Mouse (Mus musculus): ENCODE results near the gene Zfp771. TPM values are rescaled to one million over a fixed set of nuclear protein-coding genes. Genes with fewer than 3 reads are reported as not detected.

The Zfp771 gene
- 53.2 and 54.5 TPM in 2 replicates for polyA plus RNA-seq (2014; fragmentation: Nextera tagmentation; extraction: Ambion mirVana)

- Histone ChIP-seq H3K36me3 (ENCODE audit: control insufficient read depth, insufficient read depth, low read length) (peaks cover 3% of the 10 kb centered on the region; the same call in 1 of the 2 replicates), H3K4me1 (ENCODE audit: control insufficient read depth, insufficient read depth, low read length) (peaks cover 14% of the 10 kb centered on the region), H3K27me3 (ENCODE audit: control insufficient read depth, insufficient read depth, low read length) (no peaks in the 10 kb centered on the region), H3K9me3 (ENCODE audit: control insufficient read depth, low read length) (no peaks in the 10 kb centered on the region), H3K9ac (ENCODE audit: low read length) (peak within 1 kb of the TSS; percentile 85), H3K27ac (ENCODE audit: low read depth, low read length) (peak within 1 kb of the TSS; percentile 77), H3K4me2 (ENCODE audit: low read depth) (peak within 1 kb of the TSS; percentile 72), H3K4me3 (ENCODE audit: low read depth, low read length) (peak within 1 kb of the TSS; percentile 67)
- 2% methylated on average over 47 of the region's 56 CpGs for WGBS
- ATAC-seq (ENCODE audit: insufficient read depth, low FRiP score, low TSS enrichment), result peak; percentile 93
- peak; percentile 96 for DNase-seq (ENCODE audit: low spot score)
Observed at GRCm38 (mm10) chr7:127243870-127244657, at the start of gene Zfp771. TSS of gene Zfp771 (plus strand) at chr7:127244274.

DNA sequence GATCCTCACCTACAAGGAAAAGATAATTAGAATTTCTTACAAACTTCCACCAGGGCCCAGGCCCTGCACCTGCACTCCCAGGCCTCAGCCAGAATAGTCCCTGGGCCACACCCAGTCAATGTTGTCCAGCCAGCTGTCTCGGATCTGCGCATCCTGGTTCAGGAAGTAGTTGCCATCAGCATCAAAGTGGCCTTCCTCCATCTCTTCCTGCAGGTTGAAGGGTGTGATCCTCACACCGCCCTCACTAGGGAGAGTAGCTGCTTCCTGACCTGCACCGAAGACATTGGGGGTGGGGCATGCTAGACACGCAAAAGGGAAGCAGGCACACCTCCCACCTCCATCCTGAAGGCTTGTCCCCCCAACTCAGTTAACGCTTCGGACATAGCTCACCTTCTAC lies 49.4 kb upstream of the Zfp771 start:
- Histone ChIP-seq H3K4me1 (ENCODE audit: control insufficient read depth, insufficient read depth, low read length) (peaks cover 10% of the 10 kb centered on the region), H3K27ac (ENCODE audit: low read depth, low read length) (no peak overlapping the region), H3K27me3 (ENCODE audit: control insufficient read depth, insufficient read depth, low read length) (no peaks in the 10 kb centered on the region), H3K9ac (ENCODE audit: low read length) (peak overlapping the region; percentile 84), H3K4me3 (ENCODE audit: low read depth, low read length) (peak overlapping the region; percentile 64), H3K4me2 (ENCODE audit: low read depth) (peak overlapping the region; percentile 90), H3K9me3 (ENCODE audit: control insufficient read depth, low read length) (no peaks in the 10 kb centered on the region), H3K36me3 (ENCODE audit: control insufficient read depth, insufficient read depth, low read length) (peaks cover 24% of the 10 kb centered on the region)
- WGBS, result 87% methylated on average over 7 of the region's 7 CpGs
- DNase-seq (ENCODE audit: low spot score) (no peak), ATAC-seq (ENCODE audit: insufficient read depth, low FRiP score, low TSS enrichment) (no peak)

DNA sequence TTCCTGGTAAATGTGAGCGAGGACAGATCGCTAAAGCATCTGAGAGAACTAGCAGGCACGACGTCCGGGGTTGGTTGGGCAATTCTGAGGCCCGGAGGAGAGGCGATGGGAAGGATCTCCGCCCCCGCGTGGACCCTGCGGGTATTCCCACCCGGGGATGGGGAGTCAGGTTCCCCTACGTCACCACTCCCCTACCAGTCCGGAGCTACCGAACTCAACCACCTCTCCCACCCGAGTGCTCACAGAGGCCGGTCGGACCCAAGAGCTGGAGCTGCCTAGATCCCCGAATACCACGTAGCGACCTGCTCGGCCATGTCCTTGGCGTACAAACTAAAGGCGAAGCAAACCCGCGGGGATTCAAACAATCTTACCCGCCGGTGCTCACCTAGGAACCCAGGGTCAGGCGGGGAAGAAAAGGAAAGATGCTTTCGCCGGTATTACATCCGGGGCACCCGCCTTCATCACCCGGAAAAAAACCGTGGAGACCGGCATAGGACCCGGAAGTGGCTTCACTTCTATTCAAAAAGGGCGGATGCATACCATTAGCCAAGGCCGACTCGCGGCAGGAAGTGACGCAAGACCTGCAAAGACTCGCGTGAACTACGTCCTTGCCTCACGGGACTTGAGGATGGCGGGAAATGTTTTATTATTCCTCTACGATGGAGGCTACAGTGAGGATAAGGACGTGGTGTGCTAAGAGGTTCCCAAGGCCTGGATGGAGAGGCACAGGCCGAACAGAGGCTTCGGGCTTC lies 48.4 kb upstream of the Zfp771 start, which contains the start of gene Cd2bp2:
Gene Cd2bp2 (minus strand): TSS at position 507 of the 752 bp plus-strand sequence.
- Histone ChIP-seq H3K9ac (ENCODE audit: low read length) (peak within 1 kb of the TSS; percentile 84), H3K4me1 (ENCODE audit: control insufficient read depth, insufficient read depth, low read length) (peaks cover 10% of the 10 kb centered on the region), H3K4me3 (ENCODE audit: low read depth, low read length) (peak within 1 kb of the TSS; percentile 64), H3K36me3 (ENCODE audit: control insufficient read depth, insufficient read depth, low read length) (peaks cover 26% of the 10 kb centered on the region), H3K9me3 (ENCODE audit: control insufficient read depth, low read length) (no peaks in the 10 kb centered on the region), H3K27ac (ENCODE audit: low read depth, low read length) (peak within 1 kb of the TSS; percentile 82), H3K27me3 (ENCODE audit: control insufficient read depth, insufficient read depth, low read length) (no peaks in the 10 kb centered on the region), H3K4me2 (ENCODE audit: low read depth) (peak within 1 kb of the TSS; percentile 90)
- DNase-seq (ENCODE audit: low spot score) (peak; percentile 95), ATAC-seq (ENCODE audit: insufficient read depth, low FRiP score, low TSS enrichment) (peak; percentile 96)
- WGBS, result under 1% methylated on average over 51 of the region's 51 CpGs

GRCm38 (mm10) chr7:127196484-127196883 lies 47.6 kb upstream of the Zfp771 start:
- ATAC-seq (ENCODE audit: insufficient read depth, low FRiP score, low TSS enrichment), result no peak
- H3K4me2 ChIP-seq (ENCODE audit: low read depth), result peak overlapping the region; percentile 71
- no peaks in the 10 kb centered on the region for H3K27me3 ChIP-seq (ENCODE audit: control insufficient read depth, insufficient read depth, low read length)
- no peak for DNase-seq (ENCODE audit: low spot score)
- H3K36me3 ChIP-seq (ENCODE audit: control insufficient read depth, insufficient read depth, low read length), result peaks cover 27% of the 10 kb centered on the region
- H3K27ac ChIP-seq (ENCODE audit: low read depth, low read length), result no peak overlapping the region
- peak overlapping the region; percentile 64 for H3K4me3 ChIP-seq (ENCODE audit: low read depth, low read length)
- peak overlapping the region; percentile 77 for H3K9ac ChIP-seq (ENCODE audit: low read length)
- WGBS, result 63% methylated on average over 11 of the region's 11 CpGs
- peaks cover 10% of the 10 kb centered on the region for H3K4me1 ChIP-seq (ENCODE audit: control insufficient read depth, insufficient read depth, low read length)
- H3K9me3 ChIP-seq (ENCODE audit: control insufficient read depth, low read length), result no peaks in the 10 kb centered on the region

DNA sequence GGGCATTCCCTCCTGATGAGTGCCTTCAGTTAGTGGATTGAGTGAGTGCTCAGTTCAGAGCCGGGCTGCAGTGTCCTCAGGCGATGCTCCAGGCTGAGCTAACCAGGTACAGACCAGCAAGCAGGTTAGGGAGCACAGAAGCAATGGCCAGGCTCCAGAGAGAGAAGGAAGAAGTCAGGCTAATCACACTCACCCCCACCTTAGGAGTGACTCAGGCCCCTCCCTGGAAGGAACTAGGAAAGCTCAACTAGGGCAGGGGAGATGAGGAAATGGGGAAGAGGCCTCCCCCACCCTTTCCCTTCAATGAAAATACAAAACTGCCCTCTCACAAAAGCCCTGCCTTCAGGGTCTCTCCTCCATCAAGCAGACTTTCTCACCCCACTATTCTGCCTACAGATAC lies 37.5 kb upstream of the Zfp771 start:
- Histone ChIP-seq H3K36me3 (ENCODE audit: control insufficient read depth, insufficient read depth, low read length) (peaks cover 4% of the 10 kb centered on the region; the same call in 1 of the 2 replicates), H3K27ac (ENCODE audit: low read depth, low read length) (no peak overlapping the region)
- WGBS, result 73% methylated on average over 2 of the region's 2 CpGs

DNA sequence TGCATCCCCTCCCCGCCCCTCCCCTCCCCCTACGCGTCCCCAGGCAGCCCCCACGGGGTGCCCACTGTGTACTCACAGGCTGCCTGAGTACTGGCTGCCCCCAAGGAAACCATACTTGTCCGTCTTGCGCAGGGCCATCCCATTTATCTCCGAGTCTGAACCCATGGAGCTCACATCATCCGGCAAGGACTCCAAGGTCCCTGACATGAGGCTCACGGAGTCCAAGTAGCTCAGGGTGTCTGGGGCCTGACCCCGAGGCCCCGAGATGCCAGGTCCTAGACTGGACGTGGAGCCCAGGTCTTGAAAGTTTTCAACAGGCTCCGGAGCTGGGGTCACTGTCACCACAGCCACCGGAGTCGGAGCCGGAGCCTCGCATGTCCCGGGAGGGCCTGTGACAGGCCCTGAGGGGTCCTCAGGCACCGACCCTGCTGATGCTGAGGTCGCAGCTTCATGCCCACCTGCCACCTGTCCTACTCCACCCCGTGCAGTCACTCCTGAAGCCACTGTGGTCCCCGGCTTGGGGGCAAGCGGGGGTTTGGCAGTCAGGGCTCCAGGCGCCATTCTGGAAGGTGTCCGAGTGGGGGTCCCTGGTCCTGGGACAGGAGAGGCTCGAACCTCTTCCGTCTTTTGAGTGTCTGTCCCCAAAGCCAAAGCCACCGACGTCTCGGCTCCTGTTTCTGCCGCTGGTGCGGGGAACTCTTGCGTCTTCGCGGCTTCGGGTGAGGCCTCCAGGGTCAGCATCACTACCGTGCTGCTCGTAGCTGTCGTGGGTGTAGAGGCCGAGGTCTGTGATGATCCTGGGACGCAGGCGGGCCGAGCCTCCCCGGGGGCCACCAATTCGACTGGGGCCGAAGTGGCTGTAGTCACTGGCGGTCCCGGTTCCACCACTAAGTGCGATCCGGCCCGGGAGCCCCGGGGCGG lies 36.4 kb upstream of the Zfp771 start:
- WGBS, result under 1% methylated on average over 52 of the region's 53 CpGs
- H3K4me2 ChIP-seq (ENCODE audit: low read depth), result peak overlapping the region; percentile 91
- H3K4me3 ChIP-seq (ENCODE audit: low read depth, low read length), result peak overlapping the region; percentile 61
- peaks cover 13% of the 10 kb centered on the region for H3K4me1 ChIP-seq (ENCODE audit: control insufficient read depth, insufficient read depth, low read length)
- H3K9me3 ChIP-seq (ENCODE audit: control insufficient read depth, low read length), result no peaks in the 10 kb centered on the region
- peak overlapping the region; percentile 88 for H3K9ac ChIP-seq (ENCODE audit: low read length)
- ATAC-seq (ENCODE audit: insufficient read depth, low FRiP score, low TSS enrichment), result peak; percentile 17; the same call in 1 of the 2 replicates
- peak; percentile 46 for DNase-seq (ENCODE audit: low spot score)
- H3K27ac ChIP-seq (ENCODE audit: low read depth, low read length), result peak overlapping the region; percentile 76
- no peaks in the 10 kb centered on the region for H3K27me3 ChIP-seq (ENCODE audit: control insufficient read depth, insufficient read depth, low read length)
- 0 out of 2 replicates have a peak, but pooled peaks cover 4% of the 10 kb centered on the region for H3K36me3 ChIP-seq (ENCODE audit: control insufficient read depth, insufficient read depth, low read length)

More for the DNA sequence above, 37.5 kb upstream of the Zfp771 start:
- H3K4me1 ChIP-seq (ENCODE audit: control insufficient read depth, insufficient read depth, low read length), result peaks cover 13% of the 10 kb centered on the region
- DNase-seq (ENCODE audit: low spot score) (no peak), ATAC-seq (ENCODE audit: insufficient read depth, low FRiP score, low TSS enrichment) (no peak)
- no peaks in the 10 kb centered on the region for H3K27me3 ChIP-seq (ENCODE audit: control insufficient read depth, insufficient read depth, low read length)
- peak overlapping the region; percentile 88 for H3K9ac ChIP-seq (ENCODE audit: low read length)
- H3K9me3 ChIP-seq (ENCODE audit: control insufficient read depth, low read length), result no peaks in the 10 kb centered on the region
- H3K4me2 ChIP-seq (ENCODE audit: low read depth), result peak overlapping the region; percentile 91
- peak overlapping the region; percentile 61 for H3K4me3 ChIP-seq (ENCODE audit: low read depth, low read length)

DNA sequence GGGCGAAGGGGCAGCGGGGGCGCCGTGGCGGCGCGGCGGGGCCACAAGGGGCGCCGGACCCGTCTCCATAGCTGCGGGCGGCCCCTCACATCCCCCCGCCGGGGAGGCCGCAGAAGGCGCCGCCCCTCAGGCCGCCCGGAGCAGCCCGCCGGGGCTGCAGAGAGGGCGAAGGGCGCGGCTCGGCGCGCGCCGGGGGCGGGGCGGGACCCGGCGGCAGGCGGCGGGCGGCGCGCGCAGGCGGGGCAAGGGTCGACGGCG lies 35.9 kb upstream of the Zfp771 start, which contains the start of gene Tbc1d10b:
Gene Tbc1d10b (minus strand): TSS at position 174 of the 258 bp plus-strand sequence.
- DNase-seq (ENCODE audit: low spot score), result no peak
- 0% methylated on average over 7 of the region's 44 CpGs for WGBS
- Histone ChIP-seq H3K4me3 (ENCODE audit: low read depth, low read length) (peak within 1 kb of the TSS; percentile 61), H3K4me1 (ENCODE audit: control insufficient read depth, insufficient read depth, low read length) (peaks cover 13% of the 10 kb centered on the region), H3K27ac (ENCODE audit: low read depth, low read length) (peak within 1 kb of the TSS; percentile 76), H3K9me3 (ENCODE audit: control insufficient read depth, low read length) (no peaks in the 10 kb centered on the region), H3K9ac (ENCODE audit: low read length) (peak within 1 kb of the TSS; percentile 88), H3K36me3 (ENCODE audit: control insufficient read depth, insufficient read depth, low read length) (0 out of 2 replicates have a peak, but pooled peaks cover under 1% of the 10 kb centered on the region), H3K4me2 (ENCODE audit: low read depth) (peak within 1 kb of the TSS; percentile 91), H3K27me3 (ENCODE audit: control insufficient read depth, insufficient read depth, low read length) (no peaks in the 10 kb centered on the region)
- ATAC-seq (ENCODE audit: insufficient read depth, low FRiP score, low TSS enrichment), result peak; percentile 25; the same call in 1 of the 2 replicates

Measured in neural tube, embryonic 11.5 days (tissue).